Mouse (Mus musculus): ENCODE data around the gene Dglucy.

The Dglucy gene

GRCm38 (mm10) chr12:100887801-100888258 is 109.0 kb downstream of the Dglucy start:
- DNase-seq = peak; percentile 58

- DNase-seq = no peak
Measured at GRCm38 (mm10) chr12:100890548-100890947, 111.7 kb downstream of the Dglucy start.

- DNase-seq = no peak
Measured at GRCm38 (mm10) chr12:100895504-100895903, 116.6 kb downstream of the Dglucy start.

- no peak for DNase-seq
Measured at GRCm38 (mm10) chr12:100896661-100897060, 117.8 kb downstream of the Dglucy start.

- no peak for DNase-seq
Measured at GRCm38 (mm10) chr12:100897736-100898650, 119.1 kb downstream of the Dglucy start.

GRCm38 (mm10) chr12:100899111-100899640 is 120.3 kb downstream of the Dglucy start:
- no peak for DNase-seq

GRCm38 (mm10) chr12:100900901-100901300 is 122.0 kb downstream of the Dglucy start:
- no peak for DNase-seq

GRCm38 (mm10) chr12:100901386-100901785 is 122.5 kb downstream of the Dglucy start:
- no peak for DNase-seq

- no peak for DNase-seq
Measured at GRCm38 (mm10) chr12:100903761-100904160, 124.9 kb downstream of the Dglucy start.

- no peak for DNase-seq
Measured at GRCm38 (mm10) chr12:100906861-100907260, 128.0 kb downstream of the Dglucy start.

- DNase-seq = peak; percentile 35
Measured at GRCm38 (mm10) chr12:100907598-100908297, 128.9 kb downstream of the Dglucy start, which contains the start of gene Gpr68. TSS of gene Gpr68 (minus strand) at chr12:100908198.

- DNase-seq = no peak
Measured at GRCm38 (mm10) chr12:100908298-100909034, 129.6 kb downstream of the Dglucy start.

GRCm38 (mm10) chr12:100909765-100910164 is 130.9 kb downstream of the Dglucy start:
- no peak for DNase-seq

- DNase-seq = peak; percentile 42
Measured at GRCm38 (mm10) chr12:100910731-100911130, 131.9 kb downstream of the Dglucy start.

- DNase-seq = no peak
Measured at GRCm38 (mm10) chr12:100924646-100925339, 145.9 kb downstream of the Dglucy start.

- DNase-seq = peak; percentile 43
Measured at GRCm38 (mm10) chr12:100925644-100926619, 147.1 kb downstream of the Dglucy start.

- DNase-seq = no peak
Measured at GRCm38 (mm10) chr12:100928286-100928685, 149.4 kb downstream of the Dglucy start.

- no peak for DNase-seq
Measured at GRCm38 (mm10) chr12:100931653-100932052, 152.8 kb downstream of the Dglucy start.

- DNase-seq = no peak
Measured at GRCm38 (mm10) chr12:100934796-100935195, 155.9 kb downstream of the Dglucy start.

GRCm38 (mm10) chr12:100936116-100936515 is 157.3 kb downstream of the Dglucy start:
- DNase-seq = peak; percentile 80

- DNase-seq = no peak
Measured at GRCm38 (mm10) chr12:100936737-100937136, 157.9 kb downstream of the Dglucy start.

All from right cerebral cortex, postnatal 14 days (tissue).